Mouse (Mus musculus): ENCODE results near the gene Snd1.

DNA sequence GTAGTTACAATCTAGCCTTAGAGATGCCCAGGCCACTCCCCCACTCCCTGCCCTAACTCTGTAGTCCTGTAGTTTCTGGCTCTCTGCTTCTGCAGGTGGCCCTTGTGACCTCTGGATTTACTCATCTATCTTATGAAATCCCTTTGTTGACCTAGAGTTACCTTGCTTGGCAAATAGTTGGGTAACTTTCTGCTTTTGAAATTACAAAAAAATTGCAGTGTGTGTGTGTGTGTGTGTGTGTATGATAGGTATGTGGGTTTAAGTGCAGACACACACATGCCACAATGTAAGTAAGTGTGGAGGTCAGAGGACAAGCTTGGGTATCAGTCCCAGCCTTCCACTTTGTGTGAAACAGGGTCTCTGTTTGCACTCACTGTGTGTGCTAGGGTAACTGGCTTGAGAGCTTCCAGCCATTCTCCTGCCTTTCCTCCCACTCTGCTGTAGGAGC lies 15.7 kb upstream of the Snd1 start:
- TF ChIP-seq EP300 (IDR thresholded peaks at IDR 0.05) (0 out of 2 replicates have a peak, but pooled peaks have one; percentile 16), CTCF (IDR thresholded peaks at IDR 0.05) (no peak)

Measured in lung, postnatal 0 days (tissue).